Mouse (Mus musculus): ENCODE results near the gene Ubald1. TPM values are rescaled to one million over a fixed set of nuclear protein-coding genes. Genes with fewer than 3 reads are reported as not detected.

The Ubald1 gene
- polyA plus RNA-seq, 1 experiment from 2014 or later = 55.2 TPM

GRCm38 (mm10) chr16:4890201-4890709 lies 10.1 kb upstream of the Ubald1 start:
- Histone ChIP-seq H3K4me3 (ENCODE audit: low read length) (no peak overlapping the region), H3K27me3 (replicated peaks; ENCODE audit: control insufficient read depth, insufficient read depth, low read length) (no peaks in the 10 kb centered on the region), H3K4me1 (ENCODE audit: control insufficient read depth, insufficient read depth, low read depth, low read length) (peaks cover 23% of the 10 kb centered on the region), H3K9me3 (ENCODE audit: control insufficient read depth, low read length) (no peaks in the 10 kb centered on the region), H3K9ac (ENCODE audit: low read depth, low read length) (no peak overlapping the region), H3K36me3 (ENCODE audit: control insufficient read depth, insufficient read depth, low read length) (no peaks in the 10 kb centered on the region), H3K4me2 (ENCODE audit: low read length) (no peak overlapping the region), H3K27ac (ENCODE audit: low read depth, low read length) (no peak overlapping the region)
- ATAC-seq = no peak
- WGBS = 73% methylated on average over 4 of the region's 4 CpGs

DNA sequence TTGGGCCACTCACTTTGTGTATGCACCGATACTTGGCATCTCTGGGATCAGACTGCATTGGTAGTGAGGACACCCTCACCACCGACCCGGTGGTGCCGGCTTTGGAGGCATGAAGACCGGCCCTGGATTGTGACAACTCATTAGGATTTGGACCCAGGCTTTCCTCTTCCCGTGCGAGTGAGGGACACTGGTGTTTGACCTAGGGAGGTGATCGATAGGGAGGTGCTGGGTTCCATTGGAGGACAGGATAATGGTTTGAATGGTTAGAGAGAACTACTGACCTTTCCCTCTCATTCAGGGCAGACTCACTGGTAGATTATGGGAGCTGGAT lies 6.5 kb upstream of the Ubald1 start:
- H3K4me2 ChIP-seq (ENCODE audit: low read length) = peak overlapping the region; percentile 91
- H3K4me1 ChIP-seq (ENCODE audit: control insufficient read depth, insufficient read depth, low read depth, low read length) = peaks cover 28% of the 10 kb centered on the region
- H3K9ac ChIP-seq (ENCODE audit: low read depth, low read length) = peak overlapping the region; percentile 83
- no peaks in the 10 kb centered on the region for H3K36me3 ChIP-seq (ENCODE audit: control insufficient read depth, insufficient read depth, low read length)
- H3K4me3 ChIP-seq (ENCODE audit: low read length) = peak overlapping the region; percentile 68
- no peak for ATAC-seq
- H3K27me3 ChIP-seq (replicated peaks; ENCODE audit: control insufficient read depth, insufficient read depth, low read length) = no peaks in the 10 kb centered on the region
- WGBS = under 1% methylated on average over 8 of the region's 8 CpGs
- H3K27ac ChIP-seq (ENCODE audit: low read depth, low read length) = peak overlapping the region; percentile 91
- no peaks in the 10 kb centered on the region for H3K9me3 ChIP-seq (ENCODE audit: control insufficient read depth, low read length)

DNA sequence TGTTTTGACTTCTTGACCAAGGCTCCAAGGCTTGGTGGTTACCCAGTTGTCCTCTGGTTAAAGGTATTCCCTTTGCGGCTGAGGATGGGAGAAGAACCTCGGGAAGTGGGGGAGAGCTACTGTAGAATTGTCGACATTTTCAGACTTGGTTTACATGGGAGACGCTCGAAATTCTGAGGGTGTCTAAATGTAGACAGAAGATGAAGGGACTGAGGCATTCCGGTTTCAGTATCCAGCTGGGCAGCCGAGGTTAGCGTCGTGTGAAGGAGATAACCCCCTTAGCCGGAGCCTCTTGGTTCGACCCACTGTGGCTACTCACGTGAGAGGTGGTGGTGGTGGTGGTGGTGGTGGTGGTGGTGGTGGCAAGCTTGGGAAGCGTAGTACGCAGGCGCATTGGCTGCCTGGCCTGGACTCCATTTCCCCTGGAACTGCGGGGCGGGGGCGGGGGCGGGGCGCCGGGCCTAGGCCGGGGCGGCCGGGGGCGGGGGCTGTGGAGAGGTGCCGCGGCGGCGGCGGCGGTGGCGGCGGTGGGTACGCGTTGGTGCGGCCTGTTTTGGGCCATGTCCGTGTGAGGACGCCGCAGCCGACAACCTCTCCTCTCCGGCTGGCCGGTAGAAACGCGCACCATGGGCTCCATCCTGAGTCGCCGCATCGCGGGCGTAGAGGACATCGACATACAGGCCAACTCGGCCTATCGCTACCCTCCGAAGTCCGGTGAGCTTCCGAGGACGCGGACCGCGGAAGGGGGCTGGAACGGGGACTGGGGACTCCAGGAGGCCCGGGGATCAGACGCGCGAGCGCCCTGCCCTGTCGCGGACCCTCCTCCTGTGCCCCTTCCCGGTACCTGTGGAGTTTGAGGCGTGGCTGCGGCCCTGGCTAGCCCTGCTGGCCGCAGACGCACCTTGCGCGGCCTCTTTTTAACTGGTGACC lies 5.9 kb upstream of the Ubald1 start, which contains the start of gene Mgrn1:
Gene Mgrn1 (plus strand): TSS at position 490 of the 930 bp plus-strand sequence.
- Histone ChIP-seq H3K27me3 (replicated peaks; ENCODE audit: control insufficient read depth, insufficient read depth, low read length) (no peaks in the 10 kb centered on the region), H3K36me3 (ENCODE audit: control insufficient read depth, insufficient read depth, low read length) (no peaks in the 10 kb centered on the region), H3K4me1 (ENCODE audit: control insufficient read depth, insufficient read depth, low read depth, low read length) (peaks cover 33% of the 10 kb centered on the region), H3K9me3 (ENCODE audit: control insufficient read depth, low read length) (no peaks in the 10 kb centered on the region), H3K4me2 (ENCODE audit: low read length) (peak within 1 kb of the TSS; percentile 91), H3K9ac (ENCODE audit: low read depth, low read length) (peak within 1 kb of the TSS; percentile 83), H3K4me3 (ENCODE audit: low read length) (peak within 1 kb of the TSS; percentile 68), H3K27ac (ENCODE audit: low read depth, low read length) (peak within 1 kb of the TSS; percentile 91)
- WGBS = under 1% methylated on average over 54 of the region's 74 CpGs
- peak; percentile 89 for ATAC-seq

GRCm38 (mm10) chr16:4884930-4885329 lies 4.8 kb upstream of the Ubald1 start:
- Histone ChIP-seq H3K27me3 (replicated peaks; ENCODE audit: control insufficient read depth, insufficient read depth, low read length) (no peaks in the 10 kb centered on the region), H3K4me3 (ENCODE audit: low read length) (no peak overlapping the region), H3K4me1 (ENCODE audit: control insufficient read depth, insufficient read depth, low read depth, low read length) (peaks cover 33% of the 10 kb centered on the region), H3K9ac (ENCODE audit: low read depth, low read length) (no peak overlapping the region), H3K27ac (ENCODE audit: low read depth, low read length) (no peak overlapping the region), H3K4me2 (ENCODE audit: low read length) (no peak overlapping the region), H3K36me3 (ENCODE audit: control insufficient read depth, insufficient read depth, low read length) (no peaks in the 10 kb centered on the region), H3K9me3 (ENCODE audit: control insufficient read depth, low read length) (no peaks in the 10 kb centered on the region)
- ATAC-seq = no peak
- 92% methylated on average over 10 of the region's 10 CpGs for WGBS

- no peaks in the 10 kb centered on the region for H3K9me3 ChIP-seq (ENCODE audit: control insufficient read depth, low read length)
- H3K4me1 ChIP-seq (ENCODE audit: control insufficient read depth, insufficient read depth, low read depth, low read length) = peaks cover 27% of the 10 kb centered on the region
- no peaks in the 10 kb centered on the region for H3K36me3 ChIP-seq (ENCODE audit: control insufficient read depth, insufficient read depth, low read length)
- no peaks in the 10 kb centered on the region for H3K27me3 ChIP-seq (replicated peaks; ENCODE audit: control insufficient read depth, insufficient read depth, low read length)
- peak overlapping the region; percentile 96 for H3K27ac ChIP-seq (ENCODE audit: low read depth, low read length)
- H3K4me3 ChIP-seq (ENCODE audit: low read length) = peak overlapping the region; percentile 87
- H3K4me2 ChIP-seq (ENCODE audit: low read length) = peak overlapping the region; percentile 71
- H3K9ac ChIP-seq (ENCODE audit: low read depth, low read length) = peak overlapping the region; percentile 84
- WGBS = 76% methylated on average over 10 of the region's 10 CpGs
- ATAC-seq = no peak
Measured at GRCm38 (mm10) chr16:4881400-4882351, 1.6 kb upstream of the Ubald1 start.

DNA sequence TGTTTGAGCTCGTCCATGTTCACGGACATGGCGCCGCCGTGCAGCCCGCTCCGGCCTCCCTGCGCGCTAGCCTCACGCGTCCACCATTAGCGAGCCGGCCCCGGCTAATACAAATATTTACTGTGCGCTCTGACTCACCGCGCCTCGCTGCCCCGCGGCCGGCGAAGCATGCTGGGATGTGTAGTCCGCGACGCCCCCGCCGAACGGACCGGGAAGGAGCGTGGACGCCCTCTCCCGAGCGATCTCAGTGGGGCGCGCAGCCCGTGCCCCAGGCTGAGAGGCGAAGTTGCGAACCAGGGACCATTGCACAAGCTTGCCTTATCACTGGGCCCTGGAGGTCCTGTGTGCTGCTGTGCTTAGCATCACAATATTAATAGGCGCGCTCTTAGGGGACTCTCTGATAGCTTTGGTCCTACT lies 399 bp downstream of the Ubald1 start:
- Histone ChIP-seq H3K4me1 (ENCODE audit: control insufficient read depth, insufficient read depth, low read depth, low read length) (peaks cover 34% of the 10 kb centered on the region), H3K4me2 (ENCODE audit: low read length) (peak overlapping the region; percentile 83), H3K36me3 (ENCODE audit: control insufficient read depth, insufficient read depth, low read length) (no peaks in the 10 kb centered on the region), H3K27ac (ENCODE audit: low read depth, low read length) (peak overlapping the region; percentile 99), H3K9me3 (ENCODE audit: control insufficient read depth, low read length) (no peaks in the 10 kb centered on the region), H3K9ac (ENCODE audit: low read depth, low read length) (peak overlapping the region; percentile 84), H3K27me3 (replicated peaks; ENCODE audit: control insufficient read depth, insufficient read depth, low read length) (no peaks in the 10 kb centered on the region), H3K4me3 (ENCODE audit: low read length) (peak overlapping the region; percentile 87)
- peak; percentile 77 for ATAC-seq
- under 1% methylated on average over 40 of the region's 40 CpGs for WGBS

DNA sequence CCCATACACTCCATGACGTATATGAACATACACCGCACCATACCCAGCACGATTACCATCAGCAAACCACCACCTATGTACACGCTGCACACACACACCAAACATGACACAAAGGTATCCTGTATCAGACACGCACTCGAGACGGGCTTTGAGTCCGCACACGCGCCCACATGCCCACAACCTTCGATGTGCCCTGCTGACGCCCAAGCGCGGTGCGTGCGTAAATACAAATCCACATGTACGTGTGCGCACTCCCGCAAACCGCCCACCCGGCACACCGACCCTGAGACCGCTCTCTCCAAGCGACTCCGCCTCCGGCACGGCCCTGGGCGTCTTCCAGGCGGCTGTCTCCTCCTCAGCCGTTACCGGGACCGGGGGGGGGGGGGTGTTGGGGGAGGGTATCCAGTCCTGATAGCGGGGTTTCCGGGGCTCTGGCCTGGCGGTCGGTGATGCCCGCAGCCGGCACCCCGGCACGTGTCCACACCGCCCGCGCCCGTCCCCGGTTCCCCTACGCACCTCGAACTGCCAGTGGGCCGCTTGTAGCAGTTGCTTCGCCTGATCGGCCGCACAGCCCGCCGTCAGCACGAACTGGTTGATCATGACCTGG lies 911 bp downstream of the Ubald1 start:
- peak overlapping the region; percentile 99 for H3K27ac ChIP-seq (ENCODE audit: low read depth, low read length)
- peak overlapping the region; percentile 83 for H3K4me2 ChIP-seq (ENCODE audit: low read length)
- peaks cover 34% of the 10 kb centered on the region for H3K4me1 ChIP-seq (ENCODE audit: control insufficient read depth, insufficient read depth, low read depth, low read length)
- 0 out of 2 replicates have a peak, but pooled peaks cover 2% of the 10 kb centered on the region for H3K36me3 ChIP-seq (ENCODE audit: control insufficient read depth, insufficient read depth, low read length)
- peak overlapping the region; percentile 84 for H3K9ac ChIP-seq (ENCODE audit: low read depth, low read length)
- WGBS = under 1% methylated on average over 41 of the region's 54 CpGs
- peak overlapping the region; percentile 87 for H3K4me3 ChIP-seq (ENCODE audit: low read length)
- H3K9me3 ChIP-seq (ENCODE audit: control insufficient read depth, low read length) = no peaks in the 10 kb centered on the region
- H3K27me3 ChIP-seq (replicated peaks; ENCODE audit: control insufficient read depth, insufficient read depth, low read length) = no peaks in the 10 kb centered on the region
- peak; percentile 26 for ATAC-seq

DNA sequence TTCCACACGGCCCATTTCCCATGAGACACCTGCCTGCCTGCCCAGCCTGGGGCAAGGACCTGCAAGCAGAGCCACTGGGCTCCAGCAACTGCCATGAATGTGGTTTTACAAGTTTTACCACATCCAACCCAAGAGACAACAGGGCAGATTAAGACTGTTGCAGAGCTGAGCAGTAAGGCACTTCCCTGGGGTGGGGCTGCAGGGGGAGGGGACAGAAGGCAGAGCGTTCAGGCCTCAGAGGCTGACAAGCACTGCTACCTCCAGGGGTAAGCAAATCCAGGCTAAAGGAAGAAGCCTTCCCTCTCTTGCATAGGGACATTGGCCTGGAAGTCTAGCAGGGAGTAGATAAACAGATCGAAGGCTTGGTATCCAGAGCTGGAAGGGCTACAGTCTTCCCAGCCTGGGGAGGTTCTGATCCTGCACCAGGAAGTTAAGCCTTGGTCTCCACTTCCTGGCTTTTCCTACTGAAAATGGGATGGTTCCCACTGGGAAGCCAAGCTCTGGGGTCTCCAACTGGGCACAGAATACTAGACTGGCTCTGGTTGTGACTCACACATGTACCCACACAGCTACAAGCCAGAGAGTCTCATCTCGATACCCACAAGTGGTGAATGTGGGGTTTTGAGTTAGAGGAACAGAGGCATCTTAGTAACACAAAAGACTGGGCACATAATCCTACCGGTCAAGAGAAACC lies 1.8 kb downstream of the Ubald1 start:
- no peak for ATAC-seq
- 36% methylated on average over 5 of the region's 5 CpGs for WGBS
- H3K4me2 ChIP-seq (ENCODE audit: low read length) = peak overlapping the region; percentile 83
- peak overlapping the region; percentile 87 for H3K4me3 ChIP-seq (ENCODE audit: low read length)
- H3K36me3 ChIP-seq (ENCODE audit: control insufficient read depth, insufficient read depth, low read length) = 0 out of 2 replicates have a peak, but pooled peaks cover 3% of the 10 kb centered on the region
- peak overlapping the region; percentile 84 for H3K9ac ChIP-seq (ENCODE audit: low read depth, low read length)
- H3K9me3 ChIP-seq (ENCODE audit: control insufficient read depth, low read length) = no peaks in the 10 kb centered on the region
- peak overlapping the region; percentile 99 for H3K27ac ChIP-seq (ENCODE audit: low read depth, low read length)
- H3K27me3 ChIP-seq (replicated peaks; ENCODE audit: control insufficient read depth, insufficient read depth, low read length) = no peaks in the 10 kb centered on the region
- H3K4me1 ChIP-seq (ENCODE audit: control insufficient read depth, insufficient read depth, low read depth, low read length) = peaks cover 34% of the 10 kb centered on the region
